Mouse (Mus musculus) brain, embryonic 14.5 days (tissue): ENCODE measurements around the gene Prpf8.
"Not testable (repeated sequence)": the region's sequence is repeated elsewhere in the genome, so short reads cannot be mapped to it uniquely, and the experiment has no call there.

Experiments
- CTCF ChIP-seq: fragments of 200-500 bp; IDR thresholded peaks from 2 replicates; pipeline ENCODE4 v1.5.1; 2012; ENCODE audit warnings: inconsistent platforms, mild to moderate bottlenecking, moderate library complexity, borderline replicate concordance; ENCODE audit not compliant: insufficient read depth, insufficient read length; ENCODE audit errors: extremely low read depth
- POLR2A ChIP-seq: fragments of 200-500 bp; IDR thresholded peaks from 2 replicates; pipeline ENCODE4 v1.6.1; 2012; ENCODE audit warnings: mild to moderate bottlenecking, inconsistent platforms, borderline replicate concordance; ENCODE audit not compliant: poor library complexity, insufficient read depth, insufficient read length, severe bottlenecking; ENCODE audit errors: extremely low read depth

GRCm38 (mm10) chr11:75455971-75456370, 30.6 kb upstream of the Prpf8 start:
- TF ChIP-seq CTCF, POLR2A: not testable (repeated sequence)
